Mouse (Mus musculus) common myeloid progenitor, adult 5-6 weeks (primary cell): ENCODE results near the gene Ramp2. TPM values are rescaled to one million over a fixed set of nuclear protein-coding genes. Genes with fewer than 3 reads are reported as not detected.

Experiments
- ATAC-seq: replicated peaks from 2 replicates; pipeline ENCODE4 v1.8.0; 2016; ENCODE audit warnings: low read depth, mild to moderate bottlenecking, moderate TSS enrichment, inconsistent platforms; ENCODE audit not compliant: poor library complexity, severe bottlenecking
- total RNA-seq: library from RNA; stranded (forward); fragments of 200-1000, 187-1606 nt; gene quantifications from 2 replicates; pipeline ENCODE4 v1.2.3, GENCODE M21; 2017

Gene Ramp2
- total RNA-seq, 1 experiment from 2014 or later = not detected

DNA sequence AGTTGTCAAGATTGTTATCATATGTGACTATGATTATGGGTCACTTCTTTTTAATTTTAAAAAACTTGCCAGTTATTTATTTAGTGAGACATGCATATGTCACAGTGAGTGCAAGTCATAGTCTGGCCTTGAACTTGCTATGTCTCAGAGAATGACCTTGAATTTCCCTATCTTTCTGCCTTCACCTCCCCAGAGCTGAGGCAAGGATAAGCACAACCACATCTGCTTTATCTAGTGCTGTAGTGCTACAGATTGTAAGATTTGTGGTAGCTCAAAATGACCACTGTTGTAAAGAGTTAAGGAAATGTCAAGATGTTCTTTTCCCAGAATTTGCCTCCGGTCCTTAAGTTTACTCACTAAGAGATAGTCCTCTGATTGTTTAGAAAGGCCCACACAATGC is 12.6 kb upstream of the Ramp2 start:
- no peak for ATAC-seq

DNA sequence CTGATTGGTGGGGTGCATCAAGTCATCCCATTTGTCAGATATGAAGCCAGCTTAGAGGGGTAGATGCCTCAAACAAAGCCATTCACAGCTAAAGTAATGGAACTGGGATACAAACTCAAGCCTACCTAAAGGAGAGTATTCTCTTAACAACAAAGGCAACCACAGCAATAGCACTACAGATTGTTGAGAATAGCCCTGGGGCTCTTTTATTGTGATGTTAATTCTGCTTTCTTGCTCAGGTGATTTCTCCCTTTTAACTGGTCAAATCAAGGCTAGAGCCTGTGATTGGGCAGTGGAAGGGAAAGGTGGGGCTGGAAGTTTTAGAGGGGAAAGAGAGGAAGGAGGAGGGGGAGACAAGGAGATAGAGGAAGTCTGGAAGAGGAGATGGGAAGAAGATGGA is 11.7 kb upstream of the Ramp2 start:
- ATAC-seq = no peak

DNA sequence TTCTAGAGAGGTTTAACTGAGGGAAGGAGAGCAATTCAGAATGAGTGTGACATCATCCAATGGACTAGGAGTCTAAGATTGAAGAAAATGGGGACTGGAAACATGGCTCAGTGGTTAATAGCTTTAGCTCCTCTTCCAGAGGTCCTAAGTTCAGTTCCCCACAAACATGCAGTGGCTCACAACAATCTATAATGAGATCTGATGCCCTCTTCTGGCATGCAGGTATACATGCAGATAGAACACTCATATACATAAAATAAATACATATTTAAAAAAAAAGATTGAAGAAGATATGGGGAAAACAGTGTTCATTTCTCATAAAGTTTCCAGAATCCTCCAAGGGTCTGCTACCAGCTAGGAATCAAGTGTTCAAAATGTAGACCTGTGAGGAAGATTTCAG is 10.4 kb upstream of the Ramp2 start:
- ATAC-seq = no peak

DNA sequence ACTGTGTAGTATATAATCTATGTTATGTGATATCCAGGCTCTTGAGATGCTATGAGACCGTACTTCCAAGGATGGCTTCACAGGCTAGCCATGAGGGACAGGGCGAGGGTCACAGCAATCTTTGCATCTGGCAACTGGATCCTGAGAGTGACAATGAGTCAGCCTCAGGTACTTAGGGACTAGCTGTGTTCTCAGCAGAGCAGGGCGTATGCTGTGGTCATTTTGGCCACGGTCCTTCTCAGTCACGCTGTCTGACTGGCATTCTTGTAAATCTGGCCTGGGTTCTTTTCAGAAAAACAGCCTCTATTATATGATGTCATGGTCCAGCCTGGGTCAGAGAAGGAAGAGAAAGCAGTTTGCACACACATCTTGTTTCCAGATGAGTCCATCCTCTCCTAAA is 9.0 kb upstream of the Ramp2 start:
- ATAC-seq = no peak

DNA sequence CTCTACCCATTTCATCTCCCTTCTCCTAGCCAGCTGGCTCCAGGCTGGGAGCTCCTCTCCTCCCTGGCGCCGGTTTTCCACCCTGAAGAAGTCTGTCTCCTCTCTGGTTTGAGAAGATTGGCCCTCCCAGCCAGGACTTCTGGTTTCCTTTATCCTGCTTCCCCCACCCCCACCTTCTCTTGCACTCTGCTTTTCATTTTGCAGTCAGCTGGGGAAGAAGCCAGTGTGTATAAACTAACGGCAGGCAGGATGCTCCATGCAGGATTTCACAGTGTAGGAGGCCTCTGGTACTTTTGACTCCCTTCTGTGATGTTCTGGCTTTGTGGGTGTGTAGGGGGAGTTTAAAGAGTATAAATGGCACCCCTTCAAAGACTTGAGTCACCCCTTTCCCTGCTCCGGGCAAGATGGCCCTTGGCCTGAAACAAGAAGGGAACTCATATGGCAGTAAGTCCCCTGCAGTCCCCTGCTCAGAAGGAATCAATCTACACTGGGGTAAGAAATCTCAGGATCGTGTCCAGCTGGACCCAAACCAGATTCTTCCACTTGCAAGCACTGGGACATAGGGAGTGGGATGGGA is 7.7 kb upstream of the Ramp2 start:
- ATAC-seq = no peak

DNA sequence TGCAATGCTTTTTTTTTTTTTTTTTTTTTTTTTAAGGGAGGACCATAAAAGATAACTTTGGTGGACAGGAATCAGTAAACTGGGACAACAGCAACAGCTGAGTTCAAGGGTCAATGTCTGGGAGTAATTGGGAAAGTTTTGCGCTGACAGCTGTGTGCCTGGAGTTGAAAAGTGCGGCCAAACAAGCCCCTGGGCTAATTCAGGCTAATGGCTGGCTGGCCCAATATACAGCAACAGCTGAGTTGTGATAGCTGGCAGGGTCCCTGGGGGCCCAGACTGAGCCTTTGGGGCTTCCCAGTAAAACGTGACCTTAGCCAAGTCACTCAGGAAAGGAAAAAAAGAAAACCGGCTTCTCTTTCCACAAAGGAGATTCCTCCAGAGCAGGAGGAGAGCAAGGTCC is 757 bp upstream of the Ramp2 start:
- ATAC-seq = no peak

DNA sequence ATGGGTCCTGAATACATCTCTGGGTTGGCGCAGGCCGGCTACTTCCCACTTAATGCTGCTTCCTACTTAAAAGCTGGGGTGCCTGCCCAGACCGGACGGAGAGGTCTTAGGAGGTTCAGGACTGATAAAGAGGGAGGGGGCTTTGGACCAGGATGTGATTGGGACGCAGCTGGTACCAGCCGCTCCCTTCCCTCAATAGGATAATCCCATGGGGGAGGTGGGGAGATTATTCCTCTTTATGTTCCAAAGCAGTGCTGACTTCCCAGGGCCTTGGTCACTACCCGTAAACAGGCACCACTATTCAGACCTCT is 829 bp downstream of the Ramp2 start:
- peak; percentile 34 for ATAC-seq

DNA sequence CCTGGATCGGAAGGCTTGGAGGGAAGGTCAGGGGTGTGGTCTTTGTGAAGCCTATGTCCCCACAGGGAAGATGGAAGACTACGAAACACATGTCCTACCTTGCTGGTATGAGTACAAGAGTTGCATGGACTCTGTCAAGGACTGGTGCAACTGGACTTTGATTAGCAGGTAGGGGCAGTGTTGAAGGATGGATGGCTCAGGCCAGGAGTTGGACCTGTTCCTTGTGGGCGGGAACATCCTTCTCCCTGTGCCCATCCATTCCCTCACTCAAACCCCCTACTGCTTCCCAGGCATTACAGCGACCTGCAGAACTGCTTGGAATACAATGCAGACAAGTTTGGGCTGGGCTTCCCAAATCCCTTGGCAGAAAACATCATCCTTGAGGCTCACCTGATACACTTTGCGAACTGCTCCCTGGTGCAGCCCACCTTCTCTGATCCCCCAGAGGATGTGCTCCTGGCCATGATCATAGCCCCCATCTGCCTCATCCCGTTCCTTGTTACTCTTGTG is 1.7 kb downstream of the Ramp2 start:
- ATAC-seq = no peak

DNA sequence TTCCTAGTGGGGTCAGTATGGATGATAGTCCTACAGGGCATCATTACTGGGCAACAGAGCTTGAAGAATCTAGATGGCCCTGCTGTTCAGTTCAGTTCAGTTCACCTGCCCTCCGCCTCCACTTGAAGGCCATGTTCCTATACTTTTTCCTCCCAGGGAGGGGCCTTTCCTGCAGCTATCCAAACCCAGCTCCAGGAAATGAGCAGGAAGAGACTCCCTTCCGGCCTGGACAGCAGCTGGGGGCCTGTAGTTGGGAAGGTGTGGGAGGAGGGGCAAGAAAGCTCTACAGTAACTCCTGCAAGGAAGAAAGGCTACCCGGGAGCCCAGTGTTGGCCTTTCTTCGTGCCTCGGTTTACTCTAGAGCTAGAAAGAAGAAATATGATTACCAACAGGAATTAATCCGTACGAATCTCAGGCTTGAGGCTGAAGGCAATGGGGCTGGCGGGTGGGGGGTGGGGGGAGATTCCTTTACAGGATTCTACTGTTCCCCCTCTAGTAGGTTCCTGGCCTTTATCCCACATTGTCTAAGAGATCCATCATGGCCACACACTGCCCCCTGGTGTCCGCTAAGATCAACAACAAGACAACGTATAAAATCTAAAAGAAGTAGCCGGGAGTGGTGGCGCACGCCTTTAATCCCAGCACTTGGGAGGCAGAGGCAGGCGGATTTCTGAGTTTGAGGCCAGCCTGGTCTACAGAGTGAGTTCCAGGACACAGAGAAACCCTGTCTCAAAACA is 2.6 kb downstream of the Ramp2 start:
- peak; percentile 59 for ATAC-seq

DNA sequence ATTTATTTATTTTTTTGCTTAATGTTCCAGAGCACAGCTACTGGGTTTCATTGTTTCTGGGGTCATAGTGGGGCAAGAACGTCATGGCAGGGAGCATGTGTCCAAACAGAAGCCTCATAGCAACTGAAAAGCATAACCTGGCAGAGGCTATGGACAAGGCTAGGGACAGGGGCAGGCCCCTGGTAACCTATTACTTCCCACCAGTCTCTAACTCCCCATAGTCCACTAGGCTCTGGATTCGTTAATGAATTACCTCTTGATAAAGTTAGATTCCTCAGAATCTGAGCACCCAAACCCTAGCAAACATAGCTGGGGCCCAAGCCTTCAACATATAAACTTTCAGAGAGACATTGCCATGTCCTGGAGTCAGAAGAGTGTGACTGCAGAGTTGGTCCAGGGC is 5.2 kb downstream of the Ramp2 start:
- no peak for ATAC-seq

DNA sequence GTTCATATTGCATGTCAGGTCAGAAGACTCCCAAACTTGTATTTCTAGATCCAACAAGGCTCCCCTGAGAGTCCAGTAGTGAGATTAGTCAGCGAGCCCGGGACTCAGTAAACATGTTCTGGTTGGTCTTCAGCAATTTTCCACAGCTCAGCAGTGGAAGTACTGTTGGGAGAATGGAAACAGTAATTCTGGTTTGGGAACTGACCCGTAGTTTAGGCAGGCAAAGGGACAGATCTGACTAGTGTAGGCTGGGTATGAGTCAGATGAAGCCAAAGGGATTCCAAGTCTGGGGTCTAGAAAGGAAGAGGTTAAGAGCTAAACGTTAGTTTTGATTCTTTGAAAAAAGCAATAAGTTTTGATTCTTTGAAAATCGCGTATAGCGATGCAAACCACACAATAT is 7.1 kb downstream of the Ramp2 start:
- ATAC-seq = no peak

DNA sequence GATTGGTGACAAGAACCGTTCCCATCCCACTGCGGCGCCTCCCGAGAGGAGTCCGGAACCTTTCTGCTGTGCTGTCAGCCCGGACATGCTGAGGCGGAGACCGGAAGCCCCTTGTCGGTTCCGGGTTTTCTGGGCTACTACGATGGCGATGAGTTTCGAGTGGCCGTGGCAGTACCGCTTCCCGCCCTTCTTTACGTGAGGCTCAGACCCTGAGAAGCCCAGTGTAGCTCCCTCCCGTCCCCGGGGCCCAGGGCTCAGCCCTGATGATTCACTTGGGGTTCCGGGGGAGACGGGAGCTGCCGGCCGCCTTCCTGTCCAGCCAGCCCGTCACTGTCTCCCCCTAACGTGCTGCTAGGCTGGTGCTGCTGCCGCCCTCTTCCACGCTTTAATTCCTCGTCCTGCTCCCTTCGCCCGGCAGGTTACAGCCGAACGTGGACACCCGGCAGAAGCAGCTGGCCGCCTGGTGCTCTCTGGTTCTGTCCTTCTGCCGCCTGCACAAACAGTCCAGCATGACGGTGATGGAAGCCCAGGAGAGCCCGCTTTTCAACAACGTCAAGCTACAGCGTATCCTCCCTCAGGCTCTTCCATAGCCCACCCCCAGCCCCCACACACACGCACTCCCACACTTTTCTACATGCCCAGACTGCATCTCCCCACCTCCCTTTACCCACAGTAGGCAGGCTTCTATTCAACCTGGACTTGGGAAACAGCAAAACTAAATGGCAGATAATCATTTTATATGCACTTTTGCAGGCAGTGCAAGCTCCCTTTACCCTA is 8.0 kb downstream of the Ramp2 start, which contains the start of gene Vps25:
Vps25 (plus strand) TSS at position 95 of the 777 bp plus-strand sequence.
- peak; percentile 97 for ATAC-seq

DNA sequence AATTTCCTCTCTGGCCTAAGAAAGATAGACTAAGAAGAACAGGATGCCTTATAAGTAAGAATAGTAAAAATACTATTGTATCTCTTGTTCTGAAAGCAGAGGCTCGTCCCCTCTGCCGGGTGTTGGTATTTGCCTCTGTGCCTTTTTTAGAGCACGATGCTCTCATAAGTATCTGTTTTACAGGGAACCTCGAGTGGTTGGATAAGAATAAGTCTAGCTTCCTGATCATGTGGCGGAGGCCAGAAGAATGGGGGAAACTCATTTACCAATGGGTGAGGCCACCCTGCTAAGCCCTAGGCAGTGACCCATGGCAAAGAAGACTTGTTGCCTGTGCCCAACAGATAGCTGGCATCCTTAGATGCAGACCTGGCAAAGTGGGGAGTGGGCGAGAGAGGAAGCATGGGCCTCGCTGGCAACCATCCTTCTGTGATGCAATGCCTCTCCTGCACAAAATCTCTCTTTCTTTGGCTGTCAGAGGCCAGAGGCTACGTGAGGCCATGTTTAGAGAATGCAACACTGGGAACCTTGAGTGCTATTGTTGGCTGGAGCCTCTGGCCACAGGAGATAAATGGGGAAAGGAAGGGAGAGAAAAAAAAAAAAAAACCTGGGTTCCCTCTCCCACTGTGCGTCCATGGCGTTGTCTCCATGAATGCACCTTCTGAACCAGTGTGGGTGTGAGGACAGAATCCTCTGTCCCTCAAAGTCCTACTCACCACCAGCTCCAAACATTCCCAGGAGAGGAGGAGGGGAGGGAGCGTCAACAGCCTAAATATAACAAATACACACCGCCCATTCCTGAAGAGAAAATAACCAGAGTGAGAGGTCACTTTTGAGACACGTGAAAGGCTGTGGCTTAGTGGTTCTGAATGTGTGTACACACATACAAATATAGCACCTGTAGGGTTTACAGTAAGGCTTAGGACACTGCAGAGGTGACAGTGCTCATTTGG is 10.3 kb downstream of the Ramp2 start:
- no peak for ATAC-seq

DNA sequence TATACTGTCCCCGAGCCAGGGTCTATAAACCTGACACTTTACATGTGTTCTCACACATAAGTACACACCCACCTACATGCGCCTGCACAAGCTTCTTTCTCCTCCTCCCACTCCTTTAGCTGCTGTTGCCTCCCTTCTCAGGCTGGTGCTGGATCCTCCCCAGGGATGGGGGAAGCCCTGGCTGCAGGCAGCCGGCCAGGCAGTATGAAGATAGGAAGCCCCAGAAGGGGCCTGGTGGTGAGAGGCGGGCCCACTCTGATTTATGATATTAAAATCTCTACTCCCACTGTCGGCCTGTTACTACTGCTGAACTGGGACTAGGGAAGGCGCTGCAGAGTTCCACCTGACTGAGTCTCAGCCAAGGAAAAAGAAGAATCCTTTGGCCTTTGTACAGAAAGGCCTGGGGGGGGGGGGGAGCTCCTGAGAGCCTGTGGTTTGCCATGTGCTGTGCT is 13.5 kb downstream of the Ramp2 start:
- ATAC-seq = no peak

DNA sequence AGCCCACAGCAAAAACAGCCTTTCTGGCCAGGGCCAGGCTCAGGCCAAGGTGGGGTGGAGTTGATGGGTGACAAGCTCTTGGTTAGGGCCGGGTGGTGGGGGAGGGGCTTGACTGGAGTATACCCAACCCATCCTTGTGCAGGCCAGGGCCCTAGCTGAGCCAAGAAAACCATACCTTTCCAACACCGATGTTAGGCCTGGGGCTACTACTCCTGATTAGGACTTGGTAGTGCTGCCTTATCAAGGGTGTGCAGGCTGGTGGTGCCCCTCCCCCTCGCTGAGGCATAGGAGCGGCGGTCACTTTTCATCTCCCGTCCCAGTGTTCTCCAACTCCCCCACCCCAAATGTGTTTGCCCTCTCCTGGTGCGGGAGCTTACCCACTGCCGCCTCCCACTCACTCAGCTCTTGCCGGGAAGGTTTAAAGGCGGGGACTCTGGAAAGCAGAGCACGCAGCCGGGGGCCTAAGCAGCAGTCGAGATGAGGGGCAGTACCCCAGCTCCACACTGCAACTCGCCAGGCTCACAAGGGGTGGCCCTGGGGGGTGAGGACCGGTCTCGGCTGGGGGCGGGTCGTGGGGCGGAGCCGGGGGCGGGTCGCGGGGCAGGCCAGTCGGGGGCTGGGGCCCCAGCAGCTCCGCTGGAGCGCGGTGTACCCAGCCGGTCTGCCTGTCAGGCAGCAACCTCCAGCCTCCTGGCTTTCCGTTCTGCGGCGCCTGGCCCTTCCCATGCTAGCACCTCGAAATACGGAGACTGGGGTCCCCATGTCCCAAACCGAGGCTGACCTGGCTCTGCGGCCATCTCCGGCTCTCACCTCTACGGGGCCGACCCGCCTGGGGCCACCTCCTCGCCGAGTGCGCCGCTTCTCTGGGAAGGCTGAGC is 14.4 kb downstream of the Ramp2 start, which contains the start of gene Wnk4:
Wnk4 (plus strand) TSS at position 620 of the 878 bp plus-strand sequence.
- ATAC-seq = peak; percentile 52

DNA sequence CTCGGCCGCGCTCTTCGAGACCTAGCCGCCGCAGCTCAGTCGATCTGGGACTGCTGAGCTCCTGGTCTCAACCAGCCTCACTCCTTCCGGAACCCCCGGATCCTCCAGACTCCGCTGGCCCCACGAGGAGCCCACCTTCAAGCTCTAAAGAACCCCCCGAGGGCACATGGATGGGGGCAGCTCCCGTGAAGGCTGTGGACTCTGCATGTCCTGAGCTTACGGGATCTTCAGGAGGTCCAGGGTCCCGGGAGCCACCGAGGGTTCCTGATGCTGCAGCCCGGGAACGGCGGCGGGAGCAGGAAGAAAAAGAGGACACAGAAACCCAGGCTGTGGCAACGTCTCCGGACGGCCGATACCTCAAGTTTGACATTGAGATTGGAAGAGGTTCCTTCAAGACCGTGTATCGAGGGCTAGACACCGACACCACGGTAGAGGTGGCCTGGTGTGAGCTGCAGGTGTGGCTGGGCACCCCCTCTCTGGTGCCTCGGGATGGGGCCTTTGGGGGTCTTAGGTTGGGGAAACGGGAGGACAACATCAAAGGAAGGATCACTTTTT is 15.1 kb downstream of the Ramp2 start:
- no peak for ATAC-seq

DNA sequence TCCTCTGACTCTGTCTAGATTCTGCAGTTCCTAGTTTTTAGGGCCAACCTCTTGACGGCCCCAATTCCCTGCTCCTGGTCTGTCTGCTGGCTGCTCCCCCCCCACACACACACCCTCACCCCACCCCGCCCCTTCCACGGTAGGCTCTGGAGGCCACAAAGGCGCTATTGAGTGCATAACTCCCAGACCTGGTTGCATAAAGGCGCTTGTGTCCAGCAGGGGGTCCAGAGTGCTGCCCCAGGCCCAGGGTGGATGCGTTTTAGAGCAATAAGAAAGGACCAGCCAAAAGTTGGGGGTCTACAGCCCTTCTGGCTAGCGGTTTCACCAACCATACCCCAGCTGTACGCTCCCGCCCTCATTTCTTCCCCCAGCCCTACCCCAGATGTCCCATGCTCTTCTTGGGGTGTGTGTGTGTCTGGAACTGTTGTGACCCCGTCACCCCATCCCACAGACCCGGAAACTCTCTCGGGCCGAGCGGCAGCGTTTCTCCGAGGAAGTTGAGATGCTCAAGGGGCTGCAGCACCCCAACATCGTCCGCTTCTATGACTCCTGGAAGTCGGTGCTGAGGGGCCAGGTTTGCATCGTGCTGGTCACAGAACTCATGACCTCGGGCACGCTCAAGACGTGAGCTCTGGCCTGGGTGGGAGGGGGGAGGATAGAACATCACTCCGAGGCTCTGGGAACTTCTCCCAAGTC is 16.6 kb downstream of the Ramp2 start:
- ATAC-seq = no peak
